Mouse (Mus musculus): ENCODE measurements around the gene Rnf135. TPM values are rescaled to one million over a fixed set of nuclear protein-coding genes. Genes with fewer than 3 reads are reported as not detected.

Gene Rnf135
- polyA plus RNA-seq, 1 experiment from 2014 or later = 5.3 TPM

DNA sequence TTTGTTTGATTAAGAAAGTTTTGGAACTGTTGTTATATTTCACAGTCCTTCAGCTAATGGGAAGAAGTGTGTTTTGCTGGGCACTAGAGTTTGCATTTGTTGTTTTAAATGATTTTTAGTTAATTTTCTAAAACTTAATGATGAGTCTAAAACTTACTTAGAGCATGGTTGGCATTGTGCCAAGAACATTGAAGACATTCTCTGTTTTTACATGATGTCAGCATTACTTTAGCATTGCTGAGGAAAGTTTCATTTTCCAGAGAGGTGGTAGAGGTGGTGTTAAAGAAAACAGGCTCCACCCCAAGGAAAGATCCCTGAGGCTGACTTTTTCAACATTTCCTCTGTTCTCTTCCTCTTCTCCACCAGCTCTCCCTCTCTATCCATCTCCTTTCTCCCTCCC is 63.4 kb downstream of the Rnf135 start:
- no peak overlapping the region for H3K9ac ChIP-seq
- ATAC-seq (ENCODE audit: insufficient read depth) = no peak
- H3K36me3 ChIP-seq (replicated peaks) = peaks cover 71% of the 10 kb centered on the region
- no peak overlapping the region for H3K27ac ChIP-seq (replicated peaks)
- no peaks in the 10 kb centered on the region for H3K9me3 ChIP-seq (replicated peaks)
- H3K4me1 ChIP-seq (replicated peaks) = no peaks in the 10 kb centered on the region
- H3K4me3 ChIP-seq (replicated peaks) = no peak overlapping the region
- H3K4me2 ChIP-seq = no peak overlapping the region
- no peaks in the 10 kb centered on the region for H3K27me3 ChIP-seq

DNA sequence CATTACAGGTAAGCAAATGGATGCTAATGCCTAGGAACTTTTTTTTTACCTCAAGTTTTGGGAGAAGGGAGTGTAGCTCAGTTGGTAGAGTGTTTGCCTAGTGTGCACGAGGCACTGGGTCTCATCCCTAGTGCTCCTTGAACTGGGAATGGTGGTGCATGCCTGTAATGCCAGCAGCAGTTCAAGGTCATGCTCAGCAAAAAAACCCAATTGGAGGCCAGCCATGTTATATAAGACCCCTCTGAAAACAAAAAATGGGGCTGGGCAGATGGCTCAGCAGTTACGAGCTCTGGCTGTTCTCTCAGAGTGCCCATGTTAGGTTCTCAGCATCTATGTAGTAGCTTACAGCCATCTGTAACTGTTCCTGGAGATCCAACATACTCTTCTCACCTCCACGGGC is 64.9 kb downstream of the Rnf135 start:
- no peak overlapping the region for H3K4me2 ChIP-seq
- no peak overlapping the region for H3K27ac ChIP-seq (replicated peaks)
- ATAC-seq (ENCODE audit: insufficient read depth) = no peak
- H3K9ac ChIP-seq = no peak overlapping the region
- H3K4me3 ChIP-seq (replicated peaks) = no peak overlapping the region
- H3K9me3 ChIP-seq (replicated peaks) = no peaks in the 10 kb centered on the region
- H3K4me1 ChIP-seq (replicated peaks) = no peaks in the 10 kb centered on the region
- WGBS (ENCODE audit: insufficient replicate concordance) = 67% methylated on average over 3 of the region's 3 CpGs
- peaks cover 62% of the 10 kb centered on the region for H3K36me3 ChIP-seq (replicated peaks)
- H3K27me3 ChIP-seq = no peaks in the 10 kb centered on the region

Other genes with a start within 250 kb of the Rnf135 start
- gene Utp6, start 221.5 kb upstream of the Rnf135 start, polyA plus RNA-seq (2015; fragmentation: Nextera tagmentation; extraction: Ambion mirVana) = 20.2 and 20.9 TPM in 2 replicates
- 13.5 and 14.4 TPM in 2 replicates for gene Suz12, start 190.7 kb upstream of the Rnf135 start, polyA plus RNA-seq (2015; fragmentation: Nextera tagmentation; extraction: Ambion mirVana)
- 106 and 115 TPM in 2 replicates for gene Crlf3, start 102.9 kb upstream of the Rnf135 start, polyA plus RNA-seq (2015; fragmentation: Nextera tagmentation; extraction: Ambion mirVana)
- 9.1 and 9.4 TPM in 2 replicates for gene Atad5, start 94.5 kb upstream of the Rnf135 start, polyA plus RNA-seq (2015; fragmentation: Nextera tagmentation; extraction: Ambion mirVana)
- gene Tefm, start 41.7 kb upstream of the Rnf135 start, polyA plus RNA-seq (2015; fragmentation: Nextera tagmentation; extraction: Ambion mirVana) = 11.9 and 12.2 TPM in 2 replicates
- 6.5 and 8.2 TPM in 2 replicates for gene Adap2, start 29.7 kb upstream of the Rnf135 start, polyA plus RNA-seq (2015; fragmentation: Nextera tagmentation; extraction: Ambion mirVana)
- gene Rhot1, start 25.2 kb downstream of the Rnf135 start, polyA plus RNA-seq (2015; fragmentation: Nextera tagmentation; extraction: Ambion mirVana) = 21.5 and 22.0 TPM in 2 replicates
- 0.16 and 0.22 TPM in 2 replicates for gene Rhbdl3, start 117.1 kb downstream of the Rnf135 start, polyA plus RNA-seq (2015; fragmentation: Nextera tagmentation; extraction: Ambion mirVana)
- gene 5730455P16Rik, start 194.2 kb downstream of the Rnf135 start, polyA plus RNA-seq (2015; fragmentation: Nextera tagmentation; extraction: Ambion mirVana) = 4.8 and 5.4 TPM in 2 replicates
- 86.7 and 88.1 TPM in 2 replicates for gene Zfp207, start 199.4 kb downstream of the Rnf135 start, polyA plus RNA-seq (2015; fragmentation: Nextera tagmentation; extraction: Ambion mirVana)
- 156 and 160 TPM in 2 replicates for gene Psmd11, start 244.8 kb downstream of the Rnf135 start, polyA plus RNA-seq (2015; fragmentation: Nextera tagmentation; extraction: Ambion mirVana)